Comparison of ENCODE assay signal across 9 mouse cellular contexts in genomic region chr7:91431594-91432240, GRCm38 (mm10).
DNase-seq lines count a peak whose midpoint lies in the region; ATAC-seq and TF ChIP-seq lines count a peak whose summit lies in the region.
"Had no signal": no experiment of that assay in that cellular context is flagged by ENCODE, and none has a peak within 500 bp of the region (broad histone marks: within the 10 kb centered on the region; RNA-seq: fewer than 3 reads in every experiment).

No protein-coding gene starts in this region.

- H3K4me3 ChIP-seq in heart, embryonic 11.5 days (ENCODE audit: low read depth, low read length): no peak overlapping the region
- no peak overlapping the region for H3K4me3 ChIP-seq in MEL (ENCODE audit: control insufficient read depth in 1 of 2, insufficient read depth in 1 of 2, low read depth in 2 of 2, low read length in 2 of 2)
- H3K4me3 ChIP-seq in layer of hippocampus, adult 2 months: no peak overlapping the region
- H3K4me3 ChIP-seq in midbrain, embryonic 12.5 days: no peak overlapping the region
- H3K4me3 ChIP-seq: limb, embryonic 15.5 days had no signal

- no peaks in the 10 kb centered on the region for H3K27me3 ChIP-seq in heart, embryonic 11.5 days (ENCODE audit: control insufficient read depth, insufficient read depth, low read length)
- no peaks in the 10 kb centered on the region for H3K27me3 ChIP-seq in MEL (ENCODE audit: control insufficient read depth in 1 of 2, insufficient read depth in 2 of 2, low read length in 2 of 2)
- no peaks in the 10 kb centered on the region for H3K27me3 ChIP-seq in midbrain, embryonic 12.5 days
- H3K27me3 ChIP-seq in splenic B cell, adult 2 months (ENCODE audit: control insufficient read depth, insufficient read depth, low read length, poor library complexity, severe bottlenecking): no peaks in the 10 kb centered on the region
- H3K27me3 ChIP-seq: limb, embryonic 15.5 days had no signal

- H3K27ac ChIP-seq in heart, embryonic 11.5 days (ENCODE audit: low read depth, low read length): no peak overlapping the region
- no peak overlapping the region for H3K27ac ChIP-seq in MEL (ENCODE audit: control insufficient read depth, low read depth, low read length)
- H3K27ac ChIP-seq in layer of hippocampus, adult 2 months: peak overlapping the region; percentile 70
- no peak overlapping the region for H3K27ac ChIP-seq in midbrain, embryonic 12.5 days (replicated peaks)
- H3K27ac ChIP-seq: limb, embryonic 15.5 days had no signal

- H3K36me3 ChIP-seq in heart, embryonic 11.5 days (ENCODE audit: control insufficient read depth, insufficient read depth, low read length): no peaks in the 10 kb centered on the region
- no peaks in the 10 kb centered on the region for H3K36me3 ChIP-seq in MEL (ENCODE audit: control insufficient read depth in 1 of 2, insufficient read depth in 2 of 2, low read length in 2 of 2)
- H3K36me3 ChIP-seq in midbrain, embryonic 12.5 days: no peaks in the 10 kb centered on the region
- H3K36me3 ChIP-seq in splenic B cell, adult 2 months (ENCODE audit: control insufficient read depth, insufficient read depth, low read length, poor library complexity, severe bottlenecking): no peaks in the 10 kb centered on the region
- H3K36me3 ChIP-seq: limb, embryonic 15.5 days had no signal

- H3K79me2 ChIP-seq in MEL (ENCODE audit: control insufficient read depth, insufficient read depth, low read length, poor library complexity): no peaks in the 10 kb centered on the region

- 44% methylated on average over 11 of the region's 11 CpGs for WGBS in heart, embryonic 11.5 days (ENCODE audit: insufficient replicate concordance)
- 42% methylated on average over 11 of the region's 11 CpGs for WGBS in midbrain, embryonic 12.5 days

- TF ChIP-seq RAD21 in MEL (IDR thresholded peaks at IDR 0.05; ENCODE audit: low read depth, low read length): peak; percentile 81

- no peak for TF ChIP-seq EP300 in MEL (IDR thresholded peaks at IDR 0.05; ENCODE audit: low read depth in 1 of 2, low read length in 2 of 2)

- H3K4me2 ChIP-seq in heart, embryonic 11.5 days: no peak overlapping the region
- H3K4me2 ChIP-seq in midbrain, embryonic 12.5 days (replicated peaks): no peak overlapping the region
- H3K4me2 ChIP-seq: limb, embryonic 15.5 days had no signal

- DNase-seq in heart, postnatal 10 days: peak; percentile 23 to 52
- peak; percentile 45 for DNase-seq in MEL (ENCODE audit: low read depth, low spot score)
- DNase-seq in cerebellum, adult 8-10 months: peak; percentile 42
- DNase-seq in forelimb bud, embryonic 11.5 days (ENCODE audit: low read depth, low spot score): peak; percentile 67
- DNase-seq in layer of hippocampus, adult 2 months (ENCODE audit: low spot score in 2 of 2): peak in 1 of 2 experiments; percentile 71
- peak; percentile 8 for DNase-seq in splenic B cell, adult 2 months (ENCODE audit: low read depth, low spot score)

- no peak for TF ChIP-seq POLR2A in MEL (IDR thresholded peaks at IDR 0.05; ENCODE audit: control insufficient read depth in 1 of 2, insufficient read depth in 1 of 2, low read depth in 1 of 2, low read length in 2 of 2, poor library complexity in 1 of 2)

- ATAC-seq in heart, embryonic 11.5 days (replicated peaks; ENCODE audit: insufficient number of reproducible peaks, low FRiP score, low TSS enrichment): no peak
- ATAC-seq in midbrain, embryonic 12.5 days (ENCODE audit: low FRiP score, low read depth): peak; percentile 57

- peak; percentile 66 to 77 (median 70) for TF ChIP-seq CTCF in MEL (IDR thresholded peaks at IDR 0.05 in 2 of 3, conservative IDR thresholded peaks at IDR 0.05 in 1 of 3; ENCODE audit: control insufficient read depth in 1 of 3, insufficient read depth in 1 of 3, low read depth in 2 of 3, low read length in 3 of 3, poor library complexity in 1 of 3, severe bottlenecking in 1 of 3)
- TF ChIP-seq CTCF in layer of hippocampus, adult 2 months (conservative IDR thresholded peaks at IDR 0.05): peak; percentile 98

- H3K4me1 ChIP-seq in heart, embryonic 11.5 days (ENCODE audit: control insufficient read depth, insufficient read depth, low read length): no peaks in the 10 kb centered on the region
- H3K4me1 ChIP-seq in MEL (ENCODE audit: control insufficient read depth in 1 of 2, insufficient read depth in 2 of 2, low read length in 2 of 2): no peaks in the 10 kb centered on the region
- H3K4me1 ChIP-seq in midbrain, embryonic 12.5 days: no peaks in the 10 kb centered on the region
- H3K4me1 ChIP-seq: limb, embryonic 15.5 days had no signal

- no peak overlapping the region for H3K9ac ChIP-seq in heart, embryonic 11.5 days (ENCODE audit: low read depth, low read length)
- no peak overlapping the region for H3K9ac ChIP-seq in MEL (ENCODE audit: control insufficient read depth, low read depth, low read length, poor library complexity, severe bottlenecking)
- H3K9ac ChIP-seq in midbrain, embryonic 12.5 days (replicated peaks): no peak overlapping the region
- H3K9ac ChIP-seq: limb, embryonic 15.5 days had no signal

- intact Hi-C loops in heart, postnatal 10 days (cut with DNase I): no loop called here

- no peaks in the 10 kb centered on the region for H3K9me3 ChIP-seq in heart, embryonic 11.5 days (replicated peaks; ENCODE audit: control insufficient read depth, low read length)
- H3K9me3 ChIP-seq in MEL (replicated peaks; ENCODE audit: insufficient read depth, low read length): no peaks in the 10 kb centered on the region
- H3K9me3 ChIP-seq in midbrain, embryonic 12.5 days: no peaks in the 10 kb centered on the region
- H3K9me3 ChIP-seq: limb, embryonic 15.5 days had no signal

TF ChIP-seq in MEL, 35 proteins besides CTCF, POLR2A, EP300 and RAD21:
- TF ChIP-seq SMC3 (IDR thresholded peaks at IDR 0.05; ENCODE audit: low read depth, low read length) (peak; percentile 60), ZC3H11A (IDR thresholded peaks at IDR 0.05; ENCODE audit: low read depth, low read length) (peak; percentile 51), ETS1 (IDR thresholded peaks at IDR 0.05; ENCODE audit: low read depth, low read length) (no peak)
